Mouse (Mus musculus) olfactory bulb, adult 2 months (tissue): Measurements from ENCODE around the gene Smyd5. TPM values are rescaled to one million over a fixed set of nuclear protein-coding genes. Genes with fewer than 3 reads are reported as not detected.

Source experiments
- H3K27ac ChIP-seq: fragments of 200-500 bp; 2 replicates; pipeline ENCODE4 v1.5.1; 2012; ENCODE audit warnings: low read depth, low read length; ENCODE audit not compliant: insufficient read depth
- H3K4me1 ChIP-seq: fragments of 200-500 bp; 2 replicates; pipeline ENCODE4 v1.6.1; 2012; ENCODE audit warnings: low read length; ENCODE audit not compliant: control insufficient read depth, insufficient read depth
- H3K4me3 ChIP-seq: fragments of 200-500 bp; 2 replicates; pipeline ENCODE4 v1.5.1; 2012; ENCODE audit warnings: mild to moderate bottlenecking, low read depth, low read length, moderate library complexity; ENCODE audit not compliant: insufficient read depth
- CTCF ChIP-seq: fragments of 200-500 bp; IDR thresholded peaks from 2 replicates; pipeline ENCODE4 v1.5.1; 2012; ENCODE audit warnings: low read depth, mild to moderate bottlenecking, low read length, moderate library complexity; ENCODE audit not compliant: insufficient read depth
- POLR2A ChIP-seq: fragments of 200-500 bp; IDR thresholded peaks from 2 replicates; pipeline ENCODE4 v1.6.1; 2012; ENCODE audit warnings: mild to moderate bottlenecking, low read depth, low read length, moderate library complexity; ENCODE audit not compliant: insufficient read depth
- WGBS: fragments of 180-500 bp; shearing (Covaris S2); methylation state at CpG from one replicate; pipeline ENCODE4 v1.1.7; 2018; 5-methylcytosine and 5-hydroxymethylcytosine counted together
- polyA plus RNA-seq: library from polyadenylated mRNA; stranded (reverse); fragments of >200 nt; gene quantifications from 2 replicates; pipeline ENCODE4 v1.2.4, GENCODE M21; 2012; ENCODE audit warnings: low replicate concordance; ENCODE audit not compliant: missing spikeins, insufficient read depth, insufficient read length

Gene Smyd5
- polyA plus RNA-seq, 1 experiment = not detected

- Histone ChIP-seq H3K27ac (no peak overlapping the region), H3K4me3 (no peak overlapping the region), H3K4me1 (peaks cover 26% of the 10 kb centered on the region)
- no peak for TF ChIP-seq CTCF
- TF ChIP-seq POLR2A = no peak
- 52% methylated on average over 16 of the region's 16 CpGs for WGBS
Measured at GRCm38 (mm10) chr6:85480685-85481084, 48.9 kb downstream of the Smyd5 start.

GRCm38 (mm10) chr6:85483843-85484721 is 52.3 kb downstream of the Smyd5 start:
- no peak overlapping the region for H3K27ac ChIP-seq
- no peak for TF ChIP-seq CTCF
- TF ChIP-seq POLR2A = no peak
- peak overlapping the region; percentile 17; the same call in 1 of the 2 replicates for H3K4me3 ChIP-seq
- 31% methylated on average over 92 of the region's 92 CpGs for WGBS
- peaks cover 26% of the 10 kb centered on the region for H3K4me1 ChIP-seq

- no peak overlapping the region for H3K27ac ChIP-seq
- peaks cover 26% of the 10 kb centered on the region for H3K4me1 ChIP-seq
- WGBS = 53% methylated on average over 2 of the region's 2 CpGs
- no peak overlapping the region for H3K4me3 ChIP-seq
- TF ChIP-seq CTCF = no peak
- TF ChIP-seq POLR2A = no peak
Measured at GRCm38 (mm10) chr6:85485738-85486137, 53.9 kb downstream of the Smyd5 start.

- Histone ChIP-seq H3K27ac (no peak overlapping the region), H3K4me1 (peaks cover 25% of the 10 kb centered on the region), H3K4me3 (no peak overlapping the region)
- WGBS = 63% methylated on average over 4 of the region's 4 CpGs
- TF ChIP-seq CTCF (no peak), POLR2A (no peak)
Measured at GRCm38 (mm10) chr6:85488510-85488909, 56.7 kb downstream of the Smyd5 start.

GRCm38 (mm10) chr6:85489717-85490116 is 57.9 kb downstream of the Smyd5 start:
- Histone ChIP-seq H3K27ac (no peak overlapping the region), H3K4me3 (no peak overlapping the region), H3K4me1 (peaks cover 13% of the 10 kb centered on the region)
- no peak for TF ChIP-seq CTCF
- TF ChIP-seq POLR2A = no peak
- 93% methylated on average over 3 of the region's 3 CpGs for WGBS

GRCm38 (mm10) chr6:85490252-85490651 is 58.5 kb downstream of the Smyd5 start:
- no peak overlapping the region for H3K27ac ChIP-seq
- H3K4me1 ChIP-seq = peaks cover 12% of the 10 kb centered on the region
- no peak for TF ChIP-seq CTCF
- no peak for TF ChIP-seq POLR2A
- 49% methylated on average over 4 of the region's 4 CpGs for WGBS
- no peak overlapping the region for H3K4me3 ChIP-seq

- peaks cover 12% of the 10 kb centered on the region for H3K4me1 ChIP-seq
- 92% methylated on average over 3 of the region's 3 CpGs for WGBS
- TF ChIP-seq CTCF (no peak), POLR2A (no peak)
- no peak overlapping the region for H3K4me3 ChIP-seq
- no peak overlapping the region for H3K27ac ChIP-seq
Measured at GRCm38 (mm10) chr6:85491606-85492005, 59.8 kb downstream of the Smyd5 start.

Other genes starting within 250 kb of the Smyd5 start
- gene Emx1, start 244.6 kb upstream of the Smyd5 start, polyA plus RNA-seq = not detected in 2 replicates
- gene Sfxn5, start 98.6 kb upstream of the Smyd5 start, polyA plus RNA-seq = not detected in 2 replicates
- gene Rab11fip5, start 57.4 kb upstream of the Smyd5 start, polyA plus RNA-seq = not detected in 2 replicates
- gene Noto, start 8.1 kb upstream of the Smyd5 start, polyA plus RNA-seq = not detected in 2 replicates
- not detected in 2 replicates for gene Cct7, start 19.5 kb downstream of the Smyd5 start, polyA plus RNA-seq
- not detected in 2 replicates for gene Pradc1, start 20.0 kb downstream of the Smyd5 start, polyA plus RNA-seq
- not detected in 2 replicates for gene Fbxo41, start 71.0 kb downstream of the Smyd5 start, polyA plus RNA-seq
- not detected in 2 replicates for gene Egr4, start 81.6 kb downstream of the Smyd5 start, polyA plus RNA-seq
- 30.3 TPM in 1 of 2 replicates, not detected in the other for gene Alms1, start 155.5 kb downstream of the Smyd5 start, polyA plus RNA-seq